Comparison of ENCODE assay signal across 7 mouse cellular contexts in genomic region chr1:33964643-33965042, GRCm38 (mm10). TPM values are rescaled to one million over a fixed set of nuclear protein-coding genes. Genes with fewer than 3 reads are reported as not detected.
A peak's percentile ranks its signal among the peaks of the same experiment; 100 is the strongest.
DNase-seq lines count a peak whose midpoint lies in the region; ATAC-seq and TF ChIP-seq lines count a peak whose summit lies in the region.

No protein-coding gene starts in this region.

- no peak for DNase-seq in liver, embryonic 11.5 days (ENCODE audit: low spot score)
- peak; percentile 82 for DNase-seq in ZHBTc4 (ENCODE audit: low read depth, low spot score)
- DNase-seq in cerebellum, adult 8-10 months = peak; percentile 72
- DNase-seq in heart, postnatal 10 days = peak; percentile 74 to 82
- no peak for DNase-seq in lung, adult 2 months
- peak; percentile 19 for DNase-seq in yolk sac, embryonic 10.5 days (ENCODE audit: low spot score)

- 0 out of 2 replicates have a peak, but pooled peaks have one; percentile 41 for ATAC-seq in liver, embryonic 11.5 days (replicated peaks; ENCODE audit: low FRiP score)
- no peak for ATAC-seq in liver, embryonic 12.5 days

- no peak overlapping the region for H3K27ac ChIP-seq in liver, embryonic 11.5 days (ENCODE audit: low read depth, low read length)
- no peak overlapping the region for H3K27ac ChIP-seq in liver, embryonic 12.5 days

- no peak for TF ChIP-seq POLR2A in lung, adult 2 months (IDR thresholded peaks at IDR 0.05; ENCODE audit: borderline replicate concordance, extremely low read depth, low read depth, low read length)

- peak; percentile 22; the same call in 1 of the 2 replicates for TF ChIP-seq CTCF in lung, adult 2 months (IDR thresholded peaks at IDR 0.05; ENCODE audit: insufficient read depth, low read length)

- no peaks in the 10 kb centered on the region for H3K36me3 ChIP-seq in liver, embryonic 11.5 days (ENCODE audit: control insufficient read depth, insufficient read depth, low read length)
- H3K36me3 ChIP-seq in liver, embryonic 12.5 days = no peaks in the 10 kb centered on the region

- H3K27me3 ChIP-seq in liver, embryonic 11.5 days (replicated peaks; ENCODE audit: control insufficient read depth, insufficient read depth, low read length) = no peaks in the 10 kb centered on the region
- H3K27me3 ChIP-seq in liver, embryonic 12.5 days (replicated peaks) = no peaks in the 10 kb centered on the region

- H3K4me1 ChIP-seq in liver, embryonic 11.5 days (replicated peaks; ENCODE audit: control insufficient read depth, insufficient read depth, low read length) = no peaks in the 10 kb centered on the region
- no peaks in the 10 kb centered on the region for H3K4me1 ChIP-seq in liver, embryonic 12.5 days
- no peaks in the 10 kb centered on the region for H3K4me1 ChIP-seq in lung, adult 2 months (ENCODE audit: control insufficient read depth, insufficient read depth, low read length)

- H3K4me3 ChIP-seq in liver, embryonic 11.5 days (ENCODE audit: low read depth, low read length) = no peak overlapping the region
- no peak overlapping the region for H3K4me3 ChIP-seq in liver, embryonic 12.5 days
- H3K4me3 ChIP-seq in lung, adult 2 months (replicated peaks; ENCODE audit: extremely low read depth, low read depth, low read length) = no peak overlapping the region

- no peak overlapping the region for H3K4me2 ChIP-seq in liver, embryonic 11.5 days
- H3K4me2 ChIP-seq in liver, embryonic 12.5 days = no peak overlapping the region

- no peak overlapping the region for H3K9ac ChIP-seq in liver, embryonic 11.5 days (ENCODE audit: low read depth, low read length)
- H3K9ac ChIP-seq in liver, embryonic 12.5 days = no peak overlapping the region

- no peaks in the 10 kb centered on the region for H3K9me3 ChIP-seq in liver, embryonic 11.5 days (ENCODE audit: control insufficient read depth, low read length)
- no peaks in the 10 kb centered on the region for H3K9me3 ChIP-seq in liver, embryonic 12.5 days (replicated peaks)

- intact Hi-C loops in heart, postnatal 10 days (cut with DNase I) = loop anchor here (1.0 to 10.0 kb wide), 4 partner anchors 57 to 292 kb away; partner anchors contain the start of genes Bag2 and Bend6

- 38% methylated on average over 5 of the region's 5 CpGs for WGBS in liver, embryonic 11.5 days
- WGBS in liver, embryonic 12.5 days (ENCODE audit: insufficient replicate concordance) = 26% methylated on average over 5 of the region's 5 CpGs
- 25% methylated on average over 5 of the region's 5 CpGs for WGBS in lung, adult 2 months

RNA-seq across cellular contexts. Expression of gene Dst, which starts 56.6 kb away (rescaled TPM):
- 9.4 and 9.5 TPM in 2 replicates for polyA plus RNA-seq in liver, embryonic 11.5 days (2014; fragmentation: Nextera tagmentation; extraction: Ambion mirVana)
- polyA plus RNA-seq in liver, embryonic 12.5 days (2016; fragmentation: Nextera tagmentation; extraction: Ambion mirVana) = 5.4 TPM in 2 replicates
- total RNA-seq in heart, postnatal 10 days (2021) = 100 to 1,000 TPM; 281 to 295 TPM
- 42.8 and 55.4 TPM in 2 replicates for polyA plus RNA-seq in lung, adult 2 months (2012; rRNA removed)

RNA-seq across cellular contexts. Expression of gene Bend6, which starts 57.0 kb away (rescaled TPM):
- 2.3 and 2.4 TPM in 2 replicates for polyA plus RNA-seq in liver, embryonic 11.5 days (2014; fragmentation: Nextera tagmentation; extraction: Ambion mirVana)
- 1.5 and 1.8 TPM in 2 replicates for polyA plus RNA-seq in liver, embryonic 12.5 days (2016; fragmentation: Nextera tagmentation; extraction: Ambion mirVana)
- 1 to 10 TPM; 3.2 to 4.1 TPM for total RNA-seq in heart, postnatal 10 days (2021)
- 0.45 and 0.59 TPM in 2 replicates for polyA plus RNA-seq in lung, adult 2 months (2012; rRNA removed)

Comparison
In these comparisons a context has a peak if more than half of its experiments do, and no peak if none do; other contexts are left out.
1. DNase-seq: peak in ZHBTc4 (single experiment), cerebellum, adult 8-10 months (single experiment), heart, postnatal 10 days (2 of 2) and yolk sac, embryonic 10.5 days (single experiment); none in liver, embryonic 11.5 days (single experiment) and lung, adult 2 months (single experiment).